Mouse (Mus musculus) left cerebral cortex, adult 9 months (tissue): ENCODE data around the gene Rabep1.
"Not testable (repeated sequence)": the region's sequence is repeated elsewhere in the genome, so short reads cannot be mapped to it uniquely, and the experiment has no call there.

Experiments
- DNase-seq, 2 experiments: peaks; one replicate each; pipeline ENCODE4 v3.0.0; 2022; ENCODE audit warnings: low spot score in 2 of 2

Rabep1 gene

GRCm38 (mm10) chr11:70831201-70831600, 13.4 kb upstream of the Rabep1 start:
- DNase-seq, result no peak

DNA sequence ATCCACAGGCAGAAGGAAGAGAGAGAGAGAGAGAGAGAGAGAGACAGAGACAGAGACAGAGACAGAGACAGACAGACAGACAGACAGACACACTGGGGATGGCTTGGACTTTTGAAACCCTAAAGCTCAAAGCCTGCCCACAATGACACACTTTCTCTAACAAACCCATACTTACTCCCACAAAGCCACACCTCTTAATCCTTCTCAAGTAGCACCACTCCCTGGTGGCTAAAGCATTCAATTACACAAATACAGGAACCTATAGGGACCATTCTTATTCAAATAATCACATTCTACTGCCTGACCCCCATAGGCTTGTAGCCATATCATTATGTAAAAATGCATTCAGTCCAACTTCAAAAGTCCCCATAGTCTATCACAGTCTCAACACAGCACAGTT, 11.2 kb upstream of the Rabep1 start:
- DNase-seq, result no peak

GRCm38 (mm10) chr11:70833831-70834230, 10.7 kb upstream of the Rabep1 start:
- DNase-seq, result no peak

- peak; percentile 27 to 36 for DNase-seq
Measured at GRCm38 (mm10) chr11:70835381-70835831, 9.2 kb upstream of the Rabep1 start.

GRCm38 (mm10) chr11:70837031-70837430, 7.5 kb upstream of the Rabep1 start:
- no peak for DNase-seq

DNA sequence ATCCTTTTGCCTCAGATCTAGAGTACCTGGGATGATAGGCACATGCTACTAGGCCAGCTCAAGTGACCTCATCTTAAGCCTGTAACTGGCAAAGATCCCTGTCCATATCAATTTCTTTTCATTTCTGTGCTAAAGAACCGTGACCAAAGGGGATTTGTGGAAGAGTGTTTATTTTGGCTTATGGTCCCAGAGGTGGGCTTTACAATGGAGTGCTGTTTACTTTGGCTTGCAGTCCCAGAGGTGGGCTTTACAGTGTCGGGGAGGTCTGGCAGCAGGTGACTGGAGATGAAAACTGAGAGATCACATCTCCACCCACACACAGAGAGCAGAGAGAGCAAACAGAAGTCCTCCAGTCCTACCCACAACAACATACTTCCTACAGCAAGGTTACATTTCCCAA, 6.0 kb upstream of the Rabep1 start:
- DNase-seq, result no peak

DNA sequence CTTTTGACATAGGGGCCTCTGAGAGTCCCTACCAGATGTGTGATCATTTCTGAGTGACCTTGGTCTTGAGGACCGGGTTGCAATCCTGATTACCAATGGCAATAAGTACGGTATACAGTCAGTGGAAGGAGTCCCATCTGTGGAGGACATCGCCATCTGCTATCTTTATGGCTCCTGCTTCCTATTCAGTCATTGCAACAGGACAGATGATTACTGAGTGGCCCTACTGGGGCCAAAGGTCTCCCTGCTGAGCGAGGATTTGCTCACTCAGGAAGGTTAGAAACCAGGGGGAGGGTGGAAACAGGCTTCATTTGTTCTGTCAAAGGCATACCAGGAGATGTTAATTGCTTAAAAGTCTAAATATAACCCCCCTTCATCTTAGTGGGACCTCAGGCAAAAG, 1.6 kb upstream of the Rabep1 start:
- DNase-seq, result no peak

- peak in 1 of 2 experiments; percentile 20 for DNase-seq
Measured at GRCm38 (mm10) chr11:70843701-70844551, 652 bp upstream of the Rabep1 start.

DNA sequence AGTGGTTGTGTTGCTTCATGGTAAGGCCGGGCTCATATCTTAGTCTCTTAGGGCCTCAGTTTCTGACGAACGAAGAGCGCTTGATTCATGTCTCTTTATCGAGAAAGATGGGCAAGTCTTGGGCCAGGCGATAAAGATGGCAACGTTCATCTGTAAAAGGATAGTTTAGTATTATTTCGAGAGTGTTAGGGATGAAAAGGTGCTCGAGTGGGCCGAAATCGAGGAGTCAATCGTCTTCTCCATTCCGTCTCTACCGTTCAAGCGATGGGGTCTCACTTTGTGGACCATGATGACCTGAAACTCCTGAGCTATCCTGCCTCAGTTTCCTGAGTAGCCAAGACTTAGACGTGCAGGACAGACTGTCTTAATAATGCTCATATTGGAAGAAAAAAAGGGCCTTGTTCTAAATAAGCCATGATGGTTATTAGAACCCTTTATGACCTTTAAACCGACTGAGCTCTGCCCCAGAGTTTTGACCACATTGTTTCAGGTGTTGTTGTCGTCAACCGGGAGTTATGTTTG, 940 bp downstream of the Rabep1 start:
- DNase-seq, result no peak

- DNase-seq, result no peak
Measured at GRCm38 (mm10) chr11:70846029-70846428, 1.5 kb downstream of the Rabep1 start.

- no peak for DNase-seq
Measured at GRCm38 (mm10) chr11:70860371-70860770, 15.8 kb downstream of the Rabep1 start.

DNA sequence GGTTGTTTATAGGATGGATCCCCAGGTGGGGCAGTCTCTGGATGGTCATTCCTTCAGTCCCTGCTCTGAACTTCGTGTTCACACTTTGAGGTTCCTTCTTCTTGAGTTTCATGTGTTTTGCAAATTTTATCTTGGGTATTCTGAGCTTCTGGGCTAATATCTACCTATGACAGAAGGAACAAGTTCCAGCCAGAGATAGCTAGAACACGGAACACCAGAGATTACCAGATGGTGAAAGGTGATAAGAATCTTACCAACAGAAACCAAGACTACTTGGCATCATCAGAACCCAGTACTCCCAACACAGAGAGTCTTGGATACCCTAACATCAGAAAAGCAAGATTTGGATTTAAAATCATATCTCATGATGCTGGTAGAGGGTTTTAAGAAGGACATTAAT, 18.6 kb downstream of the Rabep1 start:
- not testable (repeated sequence) for DNase-seq

- DNase-seq, result no peak
Measured at GRCm38 (mm10) chr11:70865223-70865622, 20.6 kb downstream of the Rabep1 start.

DNA sequence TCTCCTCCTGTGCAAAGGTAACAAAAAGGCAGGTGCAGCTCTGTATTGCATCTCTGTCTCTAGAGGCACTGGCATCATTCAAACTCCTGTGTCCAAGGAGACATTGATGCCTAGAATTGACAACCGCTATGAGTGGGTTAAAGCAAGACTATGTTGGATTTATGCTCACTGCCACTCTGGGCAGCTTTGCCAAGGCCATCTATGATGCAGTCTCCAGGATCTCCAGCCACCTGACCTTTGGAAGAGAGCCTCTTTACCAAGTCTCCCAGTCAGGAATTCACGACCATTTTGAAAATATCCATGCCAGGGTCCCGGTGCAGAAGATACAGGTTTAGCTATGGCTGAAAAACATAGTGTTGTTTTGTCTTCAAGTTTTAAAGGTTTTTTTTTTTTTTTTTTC, 24.7 kb downstream of the Rabep1 start:
- no peak for DNase-seq

DNA sequence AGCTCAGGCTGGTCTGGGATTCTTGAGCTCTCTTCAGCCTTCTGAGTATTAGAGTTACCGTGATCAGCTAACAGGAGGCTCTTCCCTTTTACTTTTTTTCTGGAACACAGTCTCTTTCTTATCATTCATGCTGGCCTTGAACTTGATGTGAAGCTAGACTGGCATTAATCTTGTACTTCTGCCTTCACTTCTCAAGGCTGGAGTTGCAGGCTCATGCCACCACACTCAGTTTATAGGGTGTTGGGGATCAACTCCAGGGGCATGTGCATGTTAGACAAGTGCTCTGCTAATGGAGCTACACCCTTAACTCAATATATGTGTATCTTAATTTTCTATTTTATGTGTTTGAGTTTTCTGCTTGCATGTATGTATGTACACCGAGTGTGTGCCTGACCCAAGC, 25.2 kb downstream of the Rabep1 start:
- no peak for DNase-seq

DNA sequence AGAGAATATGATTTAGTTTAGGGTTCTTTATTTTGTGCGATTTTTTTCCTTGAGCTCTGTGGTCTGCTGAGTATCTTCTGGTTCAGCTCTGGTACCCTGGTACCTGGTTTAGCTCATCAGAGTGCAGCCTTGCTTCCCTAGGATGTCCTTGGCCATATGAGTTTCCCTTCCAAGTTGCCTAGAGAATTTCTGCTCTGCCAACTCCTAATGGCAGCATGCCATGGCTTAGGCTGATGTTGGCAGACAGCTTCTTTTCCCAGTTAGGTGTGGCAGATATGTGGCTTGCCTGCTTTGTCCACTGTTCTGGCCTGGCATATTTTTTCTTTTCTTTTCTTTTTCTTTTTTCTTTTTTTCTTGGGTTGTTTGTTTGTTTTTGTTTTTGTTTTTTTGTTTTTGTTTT, 25.8 kb downstream of the Rabep1 start:
- peak; percentile 23 to 85 for DNase-seq

GRCm38 (mm10) chr11:70871110-70871509, 26.5 kb downstream of the Rabep1 start:
- DNase-seq, result no peak

DNA sequence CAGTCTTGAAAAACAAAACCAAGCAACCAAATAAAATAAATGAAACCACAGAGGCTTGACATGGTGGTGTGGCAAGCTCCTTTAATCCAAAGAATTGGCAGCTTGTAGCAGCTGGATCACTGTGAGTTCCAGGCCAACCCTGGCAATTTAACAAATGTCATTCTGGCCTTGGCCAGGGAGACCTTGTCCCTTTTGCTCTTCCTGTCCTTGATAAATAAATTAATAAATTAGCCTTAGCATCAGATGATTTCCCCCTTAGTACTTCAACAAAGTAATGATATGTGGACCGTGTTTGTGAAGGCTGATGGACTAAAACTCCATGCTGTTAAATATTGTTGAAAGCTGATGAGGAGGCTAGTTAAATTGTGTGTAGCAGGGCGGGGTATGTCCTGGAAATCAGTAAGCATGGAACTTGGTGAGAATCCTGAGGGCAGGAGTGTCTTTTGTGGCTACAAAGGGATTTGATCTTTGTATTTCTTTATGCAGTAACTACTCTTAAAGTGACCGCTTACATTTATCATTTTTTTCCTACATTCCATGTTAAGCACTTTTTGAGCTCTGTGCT, 27.3 kb downstream of the Rabep1 start:
- DNase-seq, result no peak

DNA sequence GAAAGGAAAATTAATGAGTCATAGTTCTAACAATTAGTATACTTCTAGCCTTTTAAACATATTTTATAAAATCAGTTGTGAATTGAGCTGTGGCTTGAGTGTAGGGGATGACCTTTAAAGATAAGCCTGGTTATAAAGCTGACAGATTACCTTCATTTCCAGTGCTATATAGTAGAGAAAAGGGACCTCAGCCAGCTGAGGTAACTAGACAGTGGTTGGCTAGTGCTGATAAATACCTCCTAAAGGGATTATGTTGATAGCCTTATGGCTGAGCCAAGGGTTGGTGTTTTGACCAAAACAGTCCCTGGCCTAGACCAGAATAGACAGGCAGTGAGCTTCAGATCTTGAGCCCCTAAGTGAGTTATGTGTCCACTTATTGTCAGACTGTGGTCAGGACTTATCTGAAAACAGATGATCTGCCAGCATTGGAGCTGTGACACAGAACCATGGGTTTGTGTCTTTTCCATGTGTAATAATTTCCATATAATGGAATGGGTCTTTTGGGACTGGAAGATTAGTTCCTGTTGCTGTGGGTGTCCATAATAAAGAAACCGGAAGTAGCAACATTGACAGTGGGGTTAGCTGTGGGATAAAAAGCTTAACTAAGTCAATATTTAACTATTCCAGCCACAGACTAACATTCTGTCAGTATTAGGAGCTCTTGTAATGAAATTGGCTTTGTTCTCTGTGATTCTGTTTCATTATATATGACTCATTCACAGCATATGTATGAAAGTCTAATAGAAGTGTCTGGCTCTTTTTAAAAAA, 29.5 kb downstream of the Rabep1 start:
- DNase-seq, result no peak

DNA sequence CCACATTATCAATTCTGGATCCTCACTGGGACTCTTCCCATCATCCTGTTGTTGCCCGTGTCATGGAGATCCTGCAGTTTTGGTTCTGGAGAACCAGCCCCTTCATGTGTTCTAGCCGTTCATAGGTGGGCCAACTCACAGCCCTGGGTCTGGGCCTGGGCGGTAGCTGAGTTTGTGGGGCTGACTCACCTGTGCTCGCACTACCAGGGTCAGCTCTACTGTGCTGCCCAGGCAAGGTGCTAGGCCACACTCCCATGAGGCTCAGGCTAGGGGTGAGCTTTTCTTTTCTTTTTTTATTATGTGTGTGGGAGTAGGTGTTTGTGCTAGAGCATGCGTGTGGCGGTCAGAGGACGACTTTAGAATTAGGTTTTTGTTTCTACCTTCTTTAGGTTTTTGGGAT, 33.1 kb downstream of the Rabep1 start:
- DNase-seq, result no peak

- DNase-seq, result no peak
Measured at GRCm38 (mm10) chr11:70882905-70883430, 38.4 kb downstream of the Rabep1 start.

GRCm38 (mm10) chr11:70890643-70891042, 46.1 kb downstream of the Rabep1 start:
- no peak for DNase-seq
